Mouse (Mus musculus): ENCODE data around the gene Ambp.

DNA sequence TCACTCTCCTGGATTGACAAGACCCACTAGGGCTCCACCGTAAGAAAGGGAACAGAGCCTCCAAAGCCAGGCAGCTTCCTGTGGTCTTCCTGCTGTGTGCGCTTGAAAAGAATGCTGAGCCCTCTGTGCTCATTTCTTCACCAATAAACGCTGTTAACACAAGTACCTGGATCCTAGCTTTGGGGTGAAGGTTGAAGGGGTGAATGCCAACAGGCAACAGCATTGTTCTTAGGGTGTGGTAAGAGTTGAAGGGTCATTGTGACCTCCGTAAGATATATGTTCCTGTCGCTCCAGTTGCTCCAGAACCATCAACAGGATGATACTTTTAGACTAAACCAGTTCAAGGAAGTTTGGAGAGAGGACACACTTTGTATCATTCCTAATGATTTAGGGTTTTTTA lies at the start of gene Ambp:
- TF ChIP-seq GATA1 (IDR thresholded peaks at IDR 0.05; ENCODE audit: borderline replicate concordance, low read length) (no peak), FLI1 (IDR thresholded peaks at IDR 0.05; ENCODE audit: low read length) (no peak)
